Mouse (Mus musculus) forebrain, embryonic 14.5 days (tissue): Measurements from ENCODE around the gene BC067074. TPM values are rescaled to one million over a fixed set of nuclear protein-coding genes. Genes with fewer than 3 reads are reported as not detected.

ENCODE experiments used
- ATAC-seq: fragments of 200-750 bp; cut with Nextera tagmentation; 2 replicates; pipeline ENCODE4 v1.8.0; 2017; ENCODE audit warnings: mild to moderate bottlenecking, moderate library complexity
- DNase-seq: peaks from one replicate; pipeline ENCODE4 v3.0.0-alpha.2; 2015; ENCODE audit warnings: low spot score
- H3K27ac ChIP-seq: fragments of 300-500 bp; sonication (generic); 2 replicates; pipeline ENCODE4 v1.5.1; 2014; ENCODE audit warnings: low read depth, mild to moderate bottlenecking, control low read depth, low read length, moderate library complexity
- H3K27me3 ChIP-seq: fragments of 300-500 bp; sonication (generic); replicated peaks from 2 replicates; pipeline ENCODE4 v1.6.1; 2014; ENCODE audit warnings: low read length, control low read depth, mixed read lengths; ENCODE audit not compliant: control insufficient read depth, insufficient read depth
- H3K36me3 ChIP-seq: fragments of 300-500 bp; sonication (generic); 2 replicates; pipeline ENCODE4 v1.6.1; 2014; ENCODE audit warnings: low read length, control low read depth; ENCODE audit not compliant: control insufficient read depth, insufficient read depth
- H3K4me1 ChIP-seq: fragments of 300-500 bp; sonication (generic); 2 replicates; pipeline ENCODE4 v1.6.1; 2014; ENCODE audit warnings: antibody characterized with exemption, low read length, control low read depth; ENCODE audit not compliant: control insufficient read depth, insufficient read depth
- H3K4me2 ChIP-seq: fragments of 300-500 bp; sonication (generic); 2 replicates; pipeline ENCODE4 v1.6.1; 2014; ENCODE audit warnings: mild to moderate bottlenecking, control low read depth, low read length
- H3K4me3 ChIP-seq: fragments of 300-500 bp; sonication (generic); 2 replicates; pipeline ENCODE4 v1.5.1; 2014; ENCODE audit warnings: low read depth, low read length, control low read depth
- H3K9ac ChIP-seq: fragments of 300-500 bp; sonication (generic); 2 replicates; pipeline ENCODE4 v1.6.1; 2014; ENCODE audit warnings: mild to moderate bottlenecking, low read length, control low read depth, moderate library complexity
- H3K9me3 ChIP-seq: fragments of 300-500 bp; sonication (generic); replicated peaks from 2 replicates; pipeline ENCODE4 v1.6.1; 2016; ENCODE audit warnings: low read length, control low read depth, mixed read lengths; ENCODE audit not compliant: control insufficient read depth
- WGBS: fragments of 180-500 bp; shearing (Covaris S2); extraction: QIAGEN DNeasy Blood & Tissue Kit; methylation state at CpG from one replicate; pipeline ENCODE4 v1.1.7; 2014; 5-methylcytosine and 5-hydroxymethylcytosine counted together
- polyA plus RNA-seq: library from polyadenylated mRNA; unstranded; fragments of >200 nt; fragmentation: Nextera tagmentation; extraction: Ambion mirVana; gene quantifications from 2 replicates; pipeline ENCODE4 v1.2.1, GENCODE M21; 2014

The BC067074 gene
- polyA plus RNA-seq, 1 experiment from 2014 or later: 0.52 TPM

DNA sequence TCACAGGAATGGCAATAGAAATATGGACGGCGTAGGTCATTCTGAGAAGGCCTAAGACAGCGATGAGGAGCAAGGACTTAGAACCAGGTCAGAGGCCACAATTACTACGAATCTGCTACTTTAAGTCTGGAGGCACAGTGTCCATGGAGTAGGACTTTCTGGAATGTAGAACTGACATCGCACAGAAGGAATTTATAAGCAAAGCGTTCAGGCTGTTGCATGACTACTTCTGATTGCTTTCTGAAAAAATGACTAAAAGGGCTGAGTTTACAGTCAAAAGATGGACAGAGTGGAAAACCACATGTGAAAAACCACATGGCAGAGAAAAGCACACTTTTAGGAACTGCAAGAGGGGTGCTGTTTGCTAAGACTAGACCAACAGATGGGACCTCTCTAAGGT is 110.7 kb downstream of the BC067074 start:
- Histone ChIP-seq H3K27me3 (no peaks in the 10 kb centered on the region), H3K9ac (no peak overlapping the region), H3K9me3 (no peaks in the 10 kb centered on the region), H3K36me3 (no peaks in the 10 kb centered on the region), H3K27ac (no peak overlapping the region), H3K4me2 (no peak overlapping the region), H3K4me1 (no peaks in the 10 kb centered on the region), H3K4me3 (no peak overlapping the region)
- DNase-seq (no peak), ATAC-seq (no peak)
- 91% methylated on average over 6 of the region's 6 CpGs for WGBS

DNA sequence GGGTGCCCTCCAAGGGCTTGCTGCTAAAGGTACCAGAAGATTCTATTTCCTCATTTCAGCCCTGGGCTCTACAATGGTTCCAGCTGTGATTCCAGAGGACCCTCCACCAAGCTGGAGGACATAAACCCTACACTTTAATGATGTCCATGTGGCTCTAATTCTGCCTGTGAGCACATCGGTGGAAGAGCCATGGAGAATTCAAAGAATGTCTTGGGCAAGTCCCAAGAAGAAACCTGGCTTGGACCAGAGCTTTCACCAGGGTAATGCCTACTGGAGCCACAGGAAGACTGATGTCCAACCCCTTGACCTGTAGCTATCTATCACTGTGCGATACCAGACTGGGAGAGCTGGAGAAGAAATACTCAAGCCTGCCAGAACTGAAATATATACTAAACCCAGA is 111.2 kb downstream of the BC067074 start:
- no peaks in the 10 kb centered on the region for H3K4me1 ChIP-seq
- no peaks in the 10 kb centered on the region for H3K9me3 ChIP-seq
- 92% methylated on average over 2 of the region's 2 CpGs for WGBS
- no peaks in the 10 kb centered on the region for H3K36me3 ChIP-seq
- H3K27me3 ChIP-seq: no peaks in the 10 kb centered on the region
- no peak for DNase-seq
- H3K27ac ChIP-seq: no peak overlapping the region
- ATAC-seq: no peak
- no peak overlapping the region for H3K9ac ChIP-seq
- H3K4me2 ChIP-seq: no peak overlapping the region
- no peak overlapping the region for H3K4me3 ChIP-seq

DNA sequence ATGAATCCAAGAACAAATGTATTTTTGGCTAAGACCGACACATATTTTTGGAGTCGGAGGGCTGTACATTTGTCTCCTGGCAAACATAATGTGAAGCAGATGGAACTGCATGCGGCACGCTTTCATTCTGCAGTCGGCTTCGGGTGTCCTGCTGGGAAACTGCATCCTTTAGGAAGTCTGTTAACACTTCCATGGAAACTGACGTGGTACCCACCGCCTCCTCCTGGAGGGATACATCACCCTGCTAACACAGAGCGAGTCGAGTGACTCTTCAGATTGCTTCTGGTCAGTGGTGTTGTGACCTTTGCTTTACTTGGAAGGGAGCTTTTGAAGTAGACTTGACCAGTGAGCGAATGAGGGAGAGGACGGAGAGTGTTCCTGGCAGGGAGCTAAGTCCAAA is 117.0 kb downstream of the BC067074 start:
- WGBS: 71% methylated on average over 12 of the region's 12 CpGs
- peak; percentile 80; the same call in 1 of the 2 replicates for ATAC-seq

DNA sequence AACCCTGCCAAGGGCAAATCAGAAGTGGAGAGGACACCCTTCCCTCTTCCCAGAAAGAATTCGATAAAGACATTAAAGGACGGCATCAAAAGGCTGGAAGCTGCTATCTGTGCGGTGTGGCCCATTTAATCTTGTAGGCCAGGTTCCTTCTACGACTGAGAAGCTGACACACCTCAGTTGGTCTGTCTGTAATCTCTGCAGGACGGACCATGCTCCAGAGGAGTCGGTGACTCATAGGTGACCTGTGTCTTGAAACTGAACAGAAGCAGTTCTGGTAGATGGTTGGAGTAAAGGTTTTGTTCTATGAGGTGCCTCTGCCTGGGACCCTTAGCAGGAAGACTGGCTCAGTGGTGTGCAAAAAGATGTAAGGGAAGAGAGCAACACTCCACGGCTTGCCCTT is 122.6 kb downstream of the BC067074 start:
- H3K4me1 ChIP-seq: peaks cover 13% of the 10 kb centered on the region
- no peak overlapping the region for H3K9ac ChIP-seq
- WGBS: 91% methylated on average over 7 of the region's 7 CpGs
- no peak overlapping the region for H3K4me3 ChIP-seq
- no peak overlapping the region for H3K4me2 ChIP-seq
- H3K27ac ChIP-seq: no peak overlapping the region
- no peaks in the 10 kb centered on the region for H3K36me3 ChIP-seq
- H3K9me3 ChIP-seq: no peaks in the 10 kb centered on the region
- ATAC-seq (no peak), DNase-seq (no peak)
- no peaks in the 10 kb centered on the region for H3K27me3 ChIP-seq

More for the DNA sequence above, 117.0 kb downstream of the BC067074 start:
- no peaks in the 10 kb centered on the region for H3K36me3 ChIP-seq
- no peak overlapping the region; the same call in 1 of the 2 replicates for H3K27ac ChIP-seq
- DNase-seq: peak; percentile 74
- H3K9me3 ChIP-seq: no peaks in the 10 kb centered on the region
- no peaks in the 10 kb centered on the region for H3K4me1 ChIP-seq
- no peak overlapping the region for H3K9ac ChIP-seq
- H3K4me2 ChIP-seq: no peak overlapping the region
- H3K4me3 ChIP-seq: no peak overlapping the region
- no peaks in the 10 kb centered on the region for H3K27me3 ChIP-seq

DNA sequence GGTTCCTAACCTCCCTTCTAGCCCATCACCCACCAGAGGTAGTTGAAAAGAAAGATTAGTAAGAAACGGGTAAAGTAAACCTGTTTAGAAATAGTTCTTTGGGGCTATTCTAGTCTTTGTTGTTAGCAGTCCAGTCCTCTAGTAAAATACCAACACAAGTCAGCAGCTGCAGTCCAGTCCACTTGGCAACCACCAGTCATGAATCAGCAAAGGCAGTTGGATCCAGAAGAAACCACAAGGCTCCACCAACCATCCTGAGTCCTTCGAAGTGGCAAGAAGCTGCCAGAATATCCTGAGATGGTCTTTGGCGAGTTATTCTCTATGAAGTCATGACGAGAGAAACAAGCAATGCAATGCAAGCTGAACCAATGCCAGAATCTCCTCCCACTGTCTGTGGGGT is 124.0 kb downstream of the BC067074 start:
- ATAC-seq (no peak), DNase-seq (no peak)
- WGBS: 96% methylated on average over 4 of the region's 4 CpGs
- Histone ChIP-seq H3K4me3 (no peak overlapping the region), H3K4me1 (peaks cover 13% of the 10 kb centered on the region), H3K4me2 (no peak overlapping the region), H3K9me3 (no peaks in the 10 kb centered on the region), H3K27ac (no peak overlapping the region), H3K27me3 (no peaks in the 10 kb centered on the region), H3K36me3 (no peaks in the 10 kb centered on the region), H3K9ac (no peak overlapping the region)

DNA sequence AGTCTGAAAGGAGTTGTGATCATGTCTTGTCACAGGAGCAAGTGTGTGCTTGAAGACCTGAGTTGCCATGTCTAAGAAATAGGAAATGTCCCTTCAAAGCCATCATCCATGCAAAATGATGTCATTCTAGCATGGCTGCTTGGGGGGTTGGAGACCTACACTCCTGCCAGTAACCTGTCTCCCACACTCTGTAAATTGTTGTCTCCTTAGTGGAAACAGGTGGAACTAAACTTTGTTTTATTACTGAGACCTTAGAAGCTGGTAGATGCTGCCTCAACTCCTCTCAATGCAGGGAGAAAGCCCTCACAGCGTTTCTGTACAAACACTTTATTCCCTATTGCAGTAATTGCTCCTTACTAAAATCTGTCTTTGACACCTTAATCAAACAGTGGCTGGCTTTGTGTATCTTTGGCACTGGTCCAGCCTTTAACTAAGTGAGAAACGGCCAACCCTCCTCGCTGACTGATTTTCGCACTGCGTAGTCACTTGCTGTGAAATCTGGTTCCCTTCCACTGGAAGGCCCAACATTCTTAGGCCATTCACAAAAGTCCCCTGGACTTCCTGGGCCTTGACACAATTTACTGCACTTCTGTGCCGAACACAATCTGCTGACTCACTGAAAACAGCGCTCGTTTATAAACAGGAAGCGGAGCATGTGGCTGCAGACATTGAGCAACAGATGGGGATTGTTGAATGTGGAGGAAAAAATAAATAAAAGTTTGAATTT is 125.0 kb downstream of the BC067074 start:
- no peak overlapping the region; the same call in 1 of the 2 replicates for H3K4me2 ChIP-seq
- H3K9ac ChIP-seq: no peak overlapping the region
- no peaks in the 10 kb centered on the region for H3K36me3 ChIP-seq
- no peaks in the 10 kb centered on the region for H3K27me3 ChIP-seq
- WGBS: 3% methylated on average over 9 of the region's 9 CpGs
- peak overlapping the region; percentile 21; the same call in 1 of the 2 replicates for H3K27ac ChIP-seq
- no peak overlapping the region for H3K4me3 ChIP-seq
- ATAC-seq (peak; percentile 88), DNase-seq (peak; percentile 92)
- no peaks in the 10 kb centered on the region for H3K9me3 ChIP-seq
- H3K4me1 ChIP-seq: peaks cover 13% of the 10 kb centered on the region

DNA sequence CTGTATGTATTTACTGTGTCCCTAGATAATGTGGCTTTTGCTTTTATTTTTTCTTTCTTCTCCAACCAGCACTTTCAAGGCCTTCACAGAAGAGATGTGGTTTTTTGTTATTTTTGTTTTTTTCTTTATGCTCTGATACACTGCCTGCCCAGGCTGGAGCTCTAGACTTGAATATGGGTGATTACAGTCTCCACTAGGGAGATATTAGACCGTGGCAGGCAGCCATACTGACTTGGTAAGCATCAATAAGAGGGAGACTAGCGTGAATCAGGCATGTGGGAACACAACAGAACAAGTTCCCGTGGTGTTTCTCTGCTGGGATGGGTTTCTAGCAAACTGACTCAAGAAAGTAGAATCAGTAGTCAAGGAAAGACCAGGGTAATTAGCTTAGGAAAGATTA is 125.7 kb downstream of the BC067074 start:
- DNase-seq: peak; percentile 46
- Histone ChIP-seq H3K9me3 (no peaks in the 10 kb centered on the region), H3K4me2 (no peak overlapping the region), H3K36me3 (no peaks in the 10 kb centered on the region), H3K4me1 (peaks cover 13% of the 10 kb centered on the region), H3K27me3 (no peaks in the 10 kb centered on the region), H3K9ac (no peak overlapping the region), H3K27ac (no peak overlapping the region), H3K4me3 (no peak overlapping the region)
- WGBS: 29% methylated on average over 3 of the region's 3 CpGs
- ATAC-seq: peak; percentile 42; the same call in 1 of the 2 replicates

DNA sequence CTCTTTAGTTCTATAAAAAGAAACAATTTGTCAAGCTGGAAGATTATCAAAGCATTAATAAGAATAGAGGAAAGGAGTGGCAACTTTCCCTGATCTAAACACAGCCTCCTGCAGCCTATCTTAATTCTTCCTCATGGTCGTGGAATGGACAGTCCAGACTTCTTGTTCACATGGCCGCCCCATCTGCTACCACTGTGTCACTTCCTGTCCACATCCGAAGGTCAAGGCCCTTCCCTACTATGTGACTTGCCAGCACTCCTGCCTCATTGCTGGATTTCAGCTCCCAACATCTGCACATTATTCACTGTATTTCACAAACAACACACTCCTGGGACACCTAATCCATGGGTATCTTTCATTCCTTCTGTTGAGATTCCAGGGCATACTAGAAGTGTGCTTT is 128.5 kb downstream of the BC067074 start:
- no peaks in the 10 kb centered on the region for H3K27me3 ChIP-seq

DNA sequence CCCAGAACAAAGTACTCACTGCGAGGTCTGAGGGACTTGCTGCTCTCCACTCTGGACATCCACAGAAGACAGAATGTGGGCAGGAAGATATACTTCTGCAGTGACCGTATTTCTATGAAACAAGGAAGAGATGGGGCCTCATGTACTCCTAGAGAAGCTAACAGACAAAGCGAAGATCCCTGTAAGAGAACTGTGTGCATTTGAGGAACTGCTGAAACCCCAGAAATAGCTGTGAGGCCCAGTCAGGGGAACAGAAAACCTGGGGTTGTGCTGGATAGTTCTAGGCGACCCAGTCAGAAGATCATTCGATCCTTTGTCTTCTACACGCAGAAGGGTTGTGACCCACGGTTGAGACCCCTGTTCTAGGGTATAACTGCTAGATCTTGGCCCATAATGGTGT is 130.9 kb downstream of the BC067074 start:
- no peak overlapping the region for H3K4me3 ChIP-seq
- H3K9me3 ChIP-seq: no peaks in the 10 kb centered on the region
- no peak overlapping the region for H3K27ac ChIP-seq
- peaks cover 3% of the 10 kb centered on the region for H3K4me1 ChIP-seq
- DNase-seq (no peak), ATAC-seq (no peak)
- WGBS: 94% methylated on average over 7 of the region's 7 CpGs
- no peak overlapping the region for H3K9ac ChIP-seq
- no peak overlapping the region for H3K4me2 ChIP-seq
- H3K36me3 ChIP-seq: no peaks in the 10 kb centered on the region
- H3K27me3 ChIP-seq: no peaks in the 10 kb centered on the region

More for the DNA sequence above, 128.5 kb downstream of the BC067074 start:
- no peak overlapping the region for H3K9ac ChIP-seq
- DNase-seq (no peak), ATAC-seq (no peak)
- peaks cover 13% of the 10 kb centered on the region for H3K4me1 ChIP-seq
- no peak overlapping the region for H3K4me2 ChIP-seq
- 74% methylated on average over 3 of the region's 3 CpGs for WGBS
- H3K27ac ChIP-seq: no peak overlapping the region
- H3K9me3 ChIP-seq: no peaks in the 10 kb centered on the region
- no peak overlapping the region for H3K4me3 ChIP-seq
- no peaks in the 10 kb centered on the region for H3K36me3 ChIP-seq
